Mouse (Mus musculus): Measurements from ENCODE around the gene Dleu7. TPM values are rescaled to one million over a fixed set of nuclear protein-coding genes. Genes with fewer than 3 reads are reported as not detected.
A peak's percentile ranks its signal among the peaks of the same experiment; 100 is the strongest.

Dleu7 gene
- total and polyA plus RNA-seq, 3 experiments: not detected

- TF ChIP-seq MYC (IDR thresholded peaks at IDR 0.05; ENCODE audit: low read depth, low read length) (no peak), CTCF (IDR thresholded peaks at IDR 0.05 in 2 of 3, conservative IDR thresholded peaks at IDR 0.05 in 1 of 3; ENCODE audit: control insufficient read depth in 1 of 3, insufficient read depth in 1 of 3, low read depth in 2 of 3, low read length in 3 of 3, poor library complexity in 1 of 3, severe bottlenecking in 1 of 3) (peak in 1 of 3 experiments; percentile 5; a peak in 1 of 6 replicates), CHD2 (IDR thresholded peaks at IDR 0.05; ENCODE audit: low read length) (no peak)
- Histone ChIP-seq H3K27ac (ENCODE audit: control insufficient read depth, low read depth, low read length) (no peak overlapping the region), H3K36me3 (ENCODE audit: control insufficient read depth in 1 of 2, insufficient read depth in 2 of 2, low read length in 2 of 2) (no peaks in the 10 kb centered on the region), H3K79me2 (ENCODE audit: control insufficient read depth, insufficient read depth, low read length, poor library complexity) (no peaks in the 10 kb centered on the region), H3K9ac (ENCODE audit: control insufficient read depth, low read depth, low read length, poor library complexity, severe bottlenecking) (no peak overlapping the region), H3K4me1 (ENCODE audit: control insufficient read depth in 1 of 2, insufficient read depth in 2 of 2, low read length in 2 of 2) (no peaks in the 10 kb centered on the region), H3K9me3 (replicated peaks; ENCODE audit: insufficient read depth, low read length) (no peaks in the 10 kb centered on the region), H3K4me3 (ENCODE audit: control insufficient read depth in 1 of 2, insufficient read depth in 1 of 2, low read depth in 2 of 2, low read length in 2 of 2) (no peak overlapping the region), H3K27me3 (ENCODE audit: control insufficient read depth in 1 of 2, insufficient read depth in 2 of 2, low read length in 2 of 2) (peaks cover 3 to 5% of the 10 kb centered on the region in 2 experiments)
- DNase-seq (ENCODE audit: low read depth, low spot score): no peak
These were observed 66.2 kb downstream of the Dleu7 start for GRCm38 (mm10) chr14:62226576-62227047.

Other genes with a start within 250 kb of the Dleu7 start
- gene Rnaseh2b, start 458 bp downstream of the Dleu7 start, total RNA-seq (2012; rRNA removed): 44.8 and 50.2 TPM in 2 replicates
- gene Rnaseh2b, start 458 bp downstream of the Dleu7 start, polyA plus RNA-seq (2012; ENCODE audit: insufficient read depth in 1 of 2, insufficient read length in 2 of 2, low read depth in 1 of 2, low replicate concordance in 2 of 2, missing spikeins in 1 of 2): 100 to 1,000 TPM in 1 of 2 experiments, 10 to 100 TPM in 1; 88.2 to 412 TPM
- not detected in 2 replicates for gene Gucy1b2, start 163.2 kb upstream of the Dleu7 start, total RNA-seq (2012; rRNA removed)
- not detected for gene Gucy1b2, start 163.2 kb upstream of the Dleu7 start, polyA plus RNA-seq (2012; ENCODE audit: insufficient read depth in 1 of 2, insufficient read length in 2 of 2, low read depth in 1 of 2, low replicate concordance in 2 of 2, missing spikeins in 1 of 2)

All from MEL (cell line).